Comparison of ENCODE assay signal across 8 mouse cellular contexts in genomic region chr2:173159354-173160311, GRCm38 (mm10). TPM values are rescaled to one million over a fixed set of nuclear protein-coding genes. Genes with fewer than 3 reads are reported as not detected.
A peak's percentile ranks its signal among the peaks of the same experiment; 100 is the strongest.
DNase-seq lines count a peak whose midpoint lies in the region; ATAC-seq and TF ChIP-seq lines count a peak whose summit lies in the region.

No protein-coding gene starts in this region.

- H3K9me3 ChIP-seq in CH12.LX (replicated peaks; ENCODE audit: low read length): no peaks in the 10 kb centered on the region

- no peak overlapping the region for H3K27ac ChIP-seq in CH12.LX (ENCODE audit: insufficient read depth, low read depth)
- H3K27ac ChIP-seq in cortical plate, adult 2 months (ENCODE audit: insufficient read depth, low read length): no peak overlapping the region

- no peaks in the 10 kb centered on the region for H3K36me3 ChIP-seq in CH12.LX (replicated peaks in 1 of 2; ENCODE audit: control insufficient read depth in 1 of 2, insufficient read depth in 1 of 2, low read length in 1 of 2)

- in situ Hi-C loops in CH12.LX (cut with MboI; ENCODE audit: low pct_ligation_motif_present, low pct_unique_long_range_greater_than_20kb, low sequenced_read_pairs): loop anchor here (25.0 kb wide), 1 partner anchor 147 kb away; the partner anchor contains the start of genes Rae1 and Rbm38

- no peak overlapping the region for H3K4me2 ChIP-seq in CH12.LX (ENCODE audit: insufficient read depth, low read depth, poor library complexity, severe bottlenecking)

- peak; percentile 66 for TF ChIP-seq RAD21 in CH12.LX (IDR thresholded peaks at IDR 0.05; ENCODE audit: low read depth, low read length)

- DNase-seq in 3134 (ENCODE audit: extremely low read depth, insufficient read length, low spot score): peak; percentile 37
- DNase-seq in CH12.LX (ENCODE audit: extremely low read depth): peak; percentile 93
- peak; percentile 59 for DNase-seq in gonadal fat pad, adult 2 months (ENCODE audit: low read depth)
- peak; percentile 82 for DNase-seq in kidney, adult 18-20 months
- peak; percentile 44 for DNase-seq in lung, adult 2 months
- peak; percentile 61 for DNase-seq in urinary bladder, postnatal 25 days (ENCODE audit: low spot score)

- no peak overlapping the region for H3K9ac ChIP-seq in CH12.LX (ENCODE audit: insufficient read depth, low read depth)

- H3K4me3 ChIP-seq in CH12.LX (replicated peaks in 1 of 3; ENCODE audit: low read depth in 2 of 3, low read length in 2 of 3, poor library complexity in 1 of 3): no peak overlapping the region
- H3K4me3 ChIP-seq in cortical plate, adult 2 months (ENCODE audit: insufficient read depth, low read length): no peak overlapping the region
- no peak overlapping the region for H3K4me3 ChIP-seq in lung, adult 2 months (replicated peaks; ENCODE audit: extremely low read depth, low read depth, low read length)

- no peaks in the 10 kb centered on the region for H3K79me2 ChIP-seq in CH12.LX (replicated peaks; ENCODE audit: control insufficient read depth, extremely low read depth, insufficient read depth, poor library complexity, severe bottlenecking)

- TF ChIP-seq POLR2A in CH12.LX (IDR thresholded peaks at IDR 0.05; ENCODE audit: low read depth, low read length): 0 out of 2 replicates have a peak, but pooled peaks have one; percentile 42
- no peak for TF ChIP-seq POLR2A in cortical plate, adult 2 months (IDR thresholded peaks at IDR 0.05; ENCODE audit: extremely low read depth, insufficient read depth, low read length)
- no peak for TF ChIP-seq POLR2A in lung, adult 2 months (IDR thresholded peaks at IDR 0.05; ENCODE audit: borderline replicate concordance, extremely low read depth, low read depth, low read length)

- whole genome bisulfite sequencing in lung, adult 2 months: 34% methylated on average over 24 of the region's 24 CpGs

- TF ChIP-seq EP300 in CH12.LX (IDR thresholded peaks at IDR 0.05; ENCODE audit: low read length): no peak

- peak; percentile 63; the same call in 1 of the 2 replicates for ATAC-seq in neutrophil, adult 5-6 weeks (ENCODE audit: extremely low read depth, insufficient number of reproducible peaks, low FRiP score, poor library complexity, severe bottlenecking)

- TF ChIP-seq CTCF in CH12.LX (conservative IDR thresholded peaks at IDR 0.05 in 1 of 2, IDR thresholded peaks at IDR 0.05 in 1 of 2; ENCODE audit: low read depth in 2 of 2, low read length in 2 of 2): peak; percentile 93 to 94
- peak; percentile 69 for TF ChIP-seq CTCF in cortical plate, adult 2 months (IDR thresholded peaks at IDR 0.05; ENCODE audit: extremely low read depth, insufficient read depth, low read length)
- peak; percentile 82 for TF ChIP-seq CTCF in lung, adult 2 months (IDR thresholded peaks at IDR 0.05; ENCODE audit: insufficient read depth, low read length)

- peaks cover 15% of the 10 kb centered on the region for H3K27me3 ChIP-seq in CH12.LX (replicated peaks)

- H3K4me1 ChIP-seq in CH12.LX (ENCODE audit: control insufficient read depth in 1 of 2, insufficient read depth in 2 of 2): peaks cover 17 to 44% of the 10 kb centered on the region in 2 experiments
- H3K4me1 ChIP-seq in cortical plate, adult 2 months (ENCODE audit: control insufficient read depth, insufficient read depth, low read length): no peaks in the 10 kb centered on the region
- H3K4me1 ChIP-seq in lung, adult 2 months (ENCODE audit: control insufficient read depth, insufficient read depth, low read length): no peaks in the 10 kb centered on the region

- dilution Hi-C loops in CH12.LX (cut with MboI; ENCODE audit: extremely low pct_ligation_motif_present, extremely low pct_unique_long_range_greater_than_20kb, low sequenced_read_pairs): no loop called here

TF ChIP-seq in CH12.LX, 34 proteins besides CTCF, POLR2A, EP300 and RAD21:
- TF ChIP-seq SIN3A (IDR thresholded peaks at IDR 0.05; ENCODE audit: low read length) (0 out of 2 replicates have a peak, but pooled peaks have one; percentile 36), SMC3 (IDR thresholded peaks at IDR 0.05; ENCODE audit: low read depth, low read length) (peak; percentile 50), NELFE (IDR thresholded peaks at IDR 0.05; ENCODE audit: low read depth, low read length) (peak; percentile 43; the same call in 1 of the 2 replicates), BHLHE40 (IDR thresholded peaks at IDR 0.05; ENCODE audit: low read depth, low read length) (0 out of 2 replicates have a peak, but pooled peaks have one; percentile 13), TBP (conservative IDR thresholded peaks at IDR 0.05; ENCODE audit: low read depth, low read length) (0 out of 2 replicates have a peak, but pooled peaks have one; percentile 57), TCF12 (IDR thresholded peaks at IDR 0.05; ENCODE audit: low read depth, low read length) (peak; percentile 58; the same call in 1 of the 2 replicates), UBTF (IDR thresholded peaks at IDR 0.05; ENCODE audit: low read depth, low read length) (no peak), NRF1 (IDR thresholded peaks at IDR 0.05; ENCODE audit: low read depth, low read length) (no peak), MYC (IDR thresholded peaks at IDR 0.05; ENCODE audit: low read depth, low read length) (0 out of 2 replicates have a peak, but pooled peaks have one; percentile 51), ELF1 (IDR thresholded peaks at IDR 0.05; ENCODE audit: low read depth, low read length) (peak; percentile 80), MAFK (IDR thresholded peaks at IDR 0.05; ENCODE audit: insufficient replicate concordance, low read length) (no peak; the same call in 1 of the 2 replicates), E2F4 (IDR thresholded peaks at IDR 0.05; ENCODE audit: insufficient replicate concordance, low read depth, low read length) (no peak), MEF2A (IDR thresholded peaks at IDR 0.05; ENCODE audit: borderline replicate concordance, low read depth, low read length) (peak; percentile 41; the same call in 1 of the 2 replicates), CHD2 (IDR thresholded peaks at IDR 0.05; ENCODE audit: low read length) (no peak), ZMIZ1 (IDR thresholded peaks at IDR 0.05; ENCODE audit: low read depth, low read length) (no peak), MAZ (IDR thresholded peaks at IDR 0.05; ENCODE audit: low read depth, low read length) (peak; percentile 68; the same call in 1 of the 2 replicates), ZNF384 (IDR thresholded peaks at IDR 0.05; ENCODE audit: low read depth, low read length) (no peak), PAX5 (IDR thresholded peaks at IDR 0.05; ENCODE audit: low read length) (no peak), JUND (conservative IDR thresholded peaks at IDR 0.05; ENCODE audit: low read depth, low read length) (0 out of 2 replicates have a peak, but pooled peaks have one; percentile 15), MXI1 (IDR thresholded peaks at IDR 0.05; ENCODE audit: low read depth, low read length) (peak; percentile 42; the same call in 1 of the 2 replicates), JUN (IDR thresholded peaks at IDR 0.05; ENCODE audit: insufficient read depth, low read depth, low read length) (no peak), IRF4 (IDR thresholded peaks at IDR 0.05; ENCODE audit: low read depth, low read length) (peak; percentile 29; the same call in 1 of the 2 replicates), ETS1 (conservative IDR thresholded peaks at IDR 0.05; ENCODE audit: low read depth, low read length) (no peak; the same call in 1 of the 2 replicates), RCOR1 (conservative IDR thresholded peaks at IDR 0.05; ENCODE audit: low read depth, low read length) (no peak), USF1 (IDR thresholded peaks at IDR 0.05; ENCODE audit: low read depth, low read length) (no peak), USF2 (conservative IDR thresholded peaks at IDR 0.05; ENCODE audit: low read depth, low read length) (no peak), KAT2A (IDR thresholded peaks at IDR 0.05; ENCODE audit: insufficient replicate concordance, low read length) (no peak), ZKSCAN1 (IDR thresholded peaks at IDR 0.05; ENCODE audit: borderline replicate concordance, low read depth, low read length) (no peak), MAX (IDR thresholded peaks at IDR 0.05; ENCODE audit: low read length) (peak; percentile 41; the same call in 1 of the 2 replicates), POLR2AphosphoS2 (IDR thresholded peaks at IDR 0.05; ENCODE audit: low read depth, low read length) (no peak), ZC3H11A (IDR thresholded peaks at IDR 0.05; ENCODE audit: low read depth, low read length) (no peak), HCFC1 (IDR thresholded peaks at IDR 0.05; ENCODE audit: low read depth, low read length) (peak; percentile 82), CHD1 (IDR thresholded peaks at IDR 0.05; ENCODE audit: low read depth, low read length) (0 out of 2 replicates have a peak, but pooled peaks have one; percentile 1), GABPA (IDR thresholded peaks at IDR 0.05; ENCODE audit: insufficient replicate concordance, low read depth, low read length) (no peak)
TF ChIP-seq in CH12.LX: peak in this region for 16.

RNA-seq across cellular contexts. Expression of gene Pck1, which starts 6.8 kb away (rescaled TPM):
- total RNA-seq in CH12.LX (2012; rRNA removed) (0.13 TPM in 2 replicates), CH12.LX (2014; rRNA removed) (0.08 and 0.11 TPM in 2 replicates)
- polyA plus RNA-seq in CH12.LX (2012; ENCODE audit: insufficient read length, low read depth): 0.11 TPM in 1 of 2 replicates, not detected in the other
- polyA plus RNA-seq in cortical plate, adult 2 months (2012; rRNA removed): 0.04 TPM in 1 of 2 replicates, not detected in the other
- 97.4 and 257 TPM in 2 replicates for polyA plus RNA-seq in gonadal fat pad, adult 2 months (2012; rRNA removed)
- 7.9 and 14.0 TPM in 2 replicates for polyA plus RNA-seq in lung, adult 2 months (2012; rRNA removed)
- not detected in 2 replicates for total RNA-seq in neutrophil, adult 5-6 weeks (2017)

RNA-seq across cellular contexts. Expression of gene Ctcfl, which starts 40.3 kb away (rescaled TPM):
- total RNA-seq in CH12.LX (2012; rRNA removed) (not detected in 2 replicates), CH12.LX (2014; rRNA removed) (not detected in 2 replicates)
- polyA plus RNA-seq in CH12.LX (2012; ENCODE audit: insufficient read length, low read depth): 0.11 TPM in 1 of 2 replicates, not detected in the other
- not detected in 2 replicates for polyA plus RNA-seq in cortical plate, adult 2 months (2012; rRNA removed)
- 0.20 and 0.31 TPM in 2 replicates for polyA plus RNA-seq in gonadal fat pad, adult 2 months (2012; rRNA removed)
- not detected in 2 replicates for polyA plus RNA-seq in lung, adult 2 months (2012; rRNA removed)
- total RNA-seq in neutrophil, adult 5-6 weeks (2017): not detected in 2 replicates

RNA-seq across cellular contexts. Expression of gene Zbp1, which starts 59.1 kb away (rescaled TPM):
- total RNA-seq in CH12.LX (2012; rRNA removed) (8.4 and 8.7 TPM in 2 replicates), CH12.LX (2014; rRNA removed) (7.3 and 9.8 TPM in 2 replicates)
- polyA plus RNA-seq in CH12.LX (2012; ENCODE audit: insufficient read length, low read depth): 7.9 and 8.1 TPM in 2 replicates
- polyA plus RNA-seq in cortical plate, adult 2 months (2012; rRNA removed): 0.55 and 1.0 TPM in 2 replicates
- polyA plus RNA-seq in gonadal fat pad, adult 2 months (2012; rRNA removed): 2.7 and 3.3 TPM in 2 replicates
- 4.8 and 5.7 TPM in 2 replicates for polyA plus RNA-seq in lung, adult 2 months (2012; rRNA removed)
- total RNA-seq in neutrophil, adult 5-6 weeks (2017): 34.0 and 35.7 TPM in 2 replicates

Comparison
In these comparisons a context has a peak if more than half of its experiments do, and no peak if none do; other contexts are left out.
1. DNase-seq: peak in every context shown above with its lines; median percentile 93 in CH12.LX; 82 in kidney, adult 18-20 months; 61 in urinary bladder, postnatal 25 days; 59 in gonadal fat pad, adult 2 months; 44 in lung, adult 2 months; 37 in 3134.